13 mouse cellular contexts compared by ENCODE assay signal in genomic region chr9:113857281-113857928, GRCm38 (mm10).
"Had no signal": no experiment of that assay in that cellular context is flagged by ENCODE, and none has a peak within 500 bp of the region (broad histone marks: within the 10 kb centered on the region; RNA-seq: fewer than 3 reads in every experiment).

No protein-coding gene starts in this region.

- H3K4me3 ChIP-seq: limb, embryonic 15.5 days; midbrain, embryonic 13.5 days had no signal

- H3K27me3 ChIP-seq: limb, embryonic 15.5 days; megakaryocyte, embryonic 14.5 days; midbrain, embryonic 13.5 days had no signal

- H3K9me3 ChIP-seq: limb, embryonic 15.5 days; megakaryocyte, embryonic 14.5 days; midbrain, embryonic 13.5 days had no signal

- ATAC-seq: midbrain, embryonic 13.5 days had no signal

- H3K4me1 ChIP-seq: limb, embryonic 15.5 days; midbrain, embryonic 13.5 days had no signal

- DNase-seq: kidney, adult 11 months; kidney, adult 9 months; kidney, postnatal 10 days; layer of hippocampus, postnatal 36 days; lung, embryonic 14.5 days; lung, postnatal 10 days; lung, postnatal 4 days; right cerebral cortex, adult 18-20 months; right cerebral cortex, postnatal 25 days; thymus, postnatal 14 days had no signal

- H3K4me2 ChIP-seq: limb, embryonic 15.5 days; lung, embryonic 14.5 days; midbrain, embryonic 13.5 days had no signal

- H3K27ac ChIP-seq: limb, embryonic 15.5 days; midbrain, embryonic 13.5 days had no signal

- H3K9ac ChIP-seq: limb, embryonic 15.5 days; lung, embryonic 14.5 days; midbrain, embryonic 13.5 days had no signal
